Mouse (Mus musculus): ENCODE data around the gene U2surp. TPM values are rescaled to one million over a fixed set of nuclear protein-coding genes. Genes with fewer than 3 reads are reported as not detected.

The U2surp gene
- total RNA-seq (2022) = 10 to 100 TPM; 28.9 to 36.9 (median 35.8) TPM

DNA sequence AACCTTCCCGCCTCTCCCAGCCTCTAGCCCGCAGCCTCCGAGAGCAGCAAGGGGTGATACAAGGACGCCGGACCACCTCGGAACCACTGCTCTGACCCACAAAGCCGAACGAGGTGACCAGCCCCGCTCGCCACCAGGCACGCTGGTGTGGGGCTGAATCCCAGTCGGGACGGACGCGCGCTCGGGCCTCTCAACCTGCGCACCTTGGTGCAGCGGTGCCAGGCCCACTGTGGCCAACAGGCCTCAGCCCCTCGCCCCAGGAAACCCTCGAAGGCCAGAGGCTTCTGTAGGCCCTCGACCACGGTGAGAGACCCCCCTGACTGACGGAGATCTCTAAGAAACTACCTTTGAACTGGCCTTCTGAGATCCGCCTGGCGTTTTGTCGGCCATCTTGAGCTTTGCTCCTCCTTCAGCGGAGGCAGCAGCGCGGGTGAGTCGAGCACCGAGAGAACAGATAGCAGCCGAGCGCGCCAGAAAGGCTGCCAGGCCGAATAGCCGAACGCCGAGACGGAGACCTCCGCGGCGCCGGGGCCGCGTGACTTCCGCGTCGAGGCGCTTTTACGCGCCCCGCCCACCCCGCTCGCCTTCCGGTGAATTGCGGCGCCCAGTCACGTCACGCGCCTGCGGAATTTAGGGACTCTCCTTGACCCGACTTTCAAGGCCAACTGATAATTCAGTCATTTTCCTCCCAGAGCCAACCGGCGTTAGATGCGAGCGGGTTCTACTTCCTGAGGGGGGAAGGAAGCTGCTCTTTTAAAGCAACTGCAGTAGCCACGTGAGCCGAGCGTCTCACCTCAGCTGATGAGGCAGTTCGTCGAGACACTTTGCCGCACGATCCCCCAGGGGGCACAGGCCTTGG, at the start of gene U2surp:
Gene U2surp (minus strand): TSS at position 525 of the 859 bp plus-strand sequence.
- DNase-seq (ENCODE audit: low spot score) = peak; percentile 94

- no peak for DNase-seq (ENCODE audit: low spot score)
Measured at GRCm38 (mm10) chr9:95559936-95560735, 48.3 kb upstream of the U2surp start.

GRCm38 (mm10) chr9:95559059-95559935, 47.5 kb upstream of the U2surp start, which contains the start of gene Paqr9:
TSS of gene Paqr9 (plus strand) at chr9:95559657.
- DNase-seq (ENCODE audit: low spot score) = no peak

DNA sequence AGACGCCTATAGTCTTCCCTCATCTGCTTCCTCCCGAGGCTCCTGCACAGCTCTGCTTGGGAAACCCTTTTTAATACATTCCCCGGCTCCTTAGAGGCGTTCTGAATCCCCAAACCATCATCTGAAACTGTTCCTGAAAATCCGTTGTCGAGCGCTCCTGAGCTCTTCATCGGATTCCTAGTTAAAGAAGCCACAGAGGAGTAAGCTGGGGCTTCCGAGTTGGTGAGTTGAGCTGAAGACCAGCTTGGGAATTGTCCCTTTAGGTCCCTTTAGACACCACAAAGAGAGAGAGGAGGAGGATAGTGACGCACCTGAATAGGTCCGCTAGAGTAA, 46.9 kb upstream of the U2surp start:
- DNase-seq (ENCODE audit: low spot score) = no peak

- DNase-seq (ENCODE audit: low spot score) = no peak
Measured at GRCm38 (mm10) chr9:95557722-95558121, 45.9 kb upstream of the U2surp start.

DNA sequence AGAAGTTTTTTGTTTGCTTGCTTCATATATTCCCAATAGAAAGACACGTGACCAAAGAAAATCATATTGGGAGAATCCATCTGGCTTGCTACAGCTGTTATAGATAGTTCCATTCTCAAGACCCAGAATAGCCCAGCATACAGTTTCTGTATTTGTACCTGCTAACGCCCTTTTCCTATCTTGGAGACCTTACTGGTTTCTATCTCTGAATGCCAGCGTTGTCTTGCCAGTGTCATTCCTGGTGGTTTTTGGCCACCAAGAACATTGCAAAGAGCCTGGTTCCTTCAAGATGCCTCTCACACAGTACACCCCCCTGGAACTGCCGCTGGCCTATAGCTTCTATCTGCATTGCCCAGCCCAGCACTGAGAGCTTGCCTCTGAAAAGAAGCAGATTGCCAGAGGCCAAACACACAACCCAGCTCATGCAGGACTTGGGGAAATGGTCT, 44.3 kb upstream of the U2surp start:
- DNase-seq (ENCODE audit: low spot score) = no peak

GRCm38 (mm10) chr9:95555233-95555740, 43.5 kb upstream of the U2surp start:
- DNase-seq (ENCODE audit: low spot score) = no peak

DNA sequence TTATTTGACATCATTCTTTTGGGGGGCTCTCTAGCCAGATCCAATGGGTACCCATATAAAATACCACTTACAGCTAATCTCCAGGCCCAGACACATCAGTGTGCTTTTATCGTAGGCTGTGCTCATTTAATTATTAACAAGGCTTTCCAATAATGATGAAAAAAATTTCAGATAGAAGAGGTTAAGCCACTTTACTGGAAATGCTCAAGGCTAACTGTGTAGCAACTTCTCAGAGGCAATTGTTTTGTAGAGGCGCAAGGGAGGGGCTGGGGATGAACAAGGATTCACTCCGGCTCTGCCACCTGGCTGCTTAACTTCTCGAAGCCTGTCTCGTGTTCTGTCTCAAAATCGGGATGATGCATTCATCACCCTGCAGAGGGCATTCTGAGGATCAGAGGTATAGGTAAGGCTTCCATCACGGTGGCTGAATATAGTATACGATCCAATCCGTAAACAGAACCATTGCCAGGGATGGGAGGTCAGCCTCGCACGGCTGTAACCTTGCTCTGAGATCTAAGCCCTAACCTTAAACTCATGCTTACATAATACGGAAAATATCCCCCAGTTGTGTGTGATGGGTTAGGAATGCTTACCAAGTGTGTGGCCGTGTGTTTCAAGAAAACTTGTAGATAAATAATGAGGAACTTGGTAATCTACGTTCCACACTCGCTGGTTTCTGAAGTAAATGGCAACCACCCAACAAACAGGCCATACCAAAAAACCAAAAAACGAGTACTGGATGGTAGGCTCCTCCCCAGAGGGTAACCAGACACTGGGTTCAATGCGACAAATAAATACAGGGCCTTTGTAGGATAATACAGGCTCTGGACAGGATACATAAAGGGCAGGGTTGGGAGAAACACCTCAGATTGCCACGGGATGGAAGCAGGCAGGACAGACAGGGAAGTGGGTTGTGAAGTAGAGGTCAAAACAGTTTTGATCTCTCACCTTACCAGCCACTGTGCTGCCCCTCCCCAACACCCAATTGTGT, 42.7 kb upstream of the U2surp start:
- DNase-seq (ENCODE audit: low spot score) = no peak

DNA sequence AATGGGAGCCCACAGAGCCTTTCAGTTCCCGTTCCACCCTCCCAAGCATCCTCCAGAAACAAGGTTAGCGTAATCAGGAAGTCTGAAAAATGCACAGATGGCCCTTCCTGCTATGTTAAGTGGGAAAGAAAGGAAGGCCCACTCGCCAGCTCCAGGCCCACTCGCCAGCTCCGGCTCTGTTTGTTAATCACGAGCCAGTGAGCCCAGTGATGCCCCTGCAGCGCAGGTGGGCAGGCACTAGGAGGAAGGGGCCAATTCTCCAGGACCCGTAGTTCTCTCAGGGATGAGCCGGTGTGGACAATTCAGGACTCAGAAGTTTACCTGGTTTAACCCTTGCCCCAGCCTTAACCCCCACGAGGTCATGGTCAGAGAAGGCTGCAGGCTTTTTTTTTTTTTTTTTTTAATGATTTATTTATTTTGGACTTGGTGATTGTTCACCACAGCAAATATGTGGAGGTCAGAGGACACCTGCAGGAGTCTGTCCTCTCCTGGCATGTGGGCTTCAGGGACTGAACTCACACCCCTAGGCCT, 40.4 kb upstream of the U2surp start:
- no peak for DNase-seq (ENCODE audit: low spot score)

- peak; percentile 52 for DNase-seq (ENCODE audit: low spot score)
Measured at GRCm38 (mm10) chr9:95550856-95551774, 39.3 kb upstream of the U2surp start.

- DNase-seq (ENCODE audit: low spot score) = no peak
Measured at GRCm38 (mm10) chr9:95549626-95550411, 38.0 kb upstream of the U2surp start.

DNA sequence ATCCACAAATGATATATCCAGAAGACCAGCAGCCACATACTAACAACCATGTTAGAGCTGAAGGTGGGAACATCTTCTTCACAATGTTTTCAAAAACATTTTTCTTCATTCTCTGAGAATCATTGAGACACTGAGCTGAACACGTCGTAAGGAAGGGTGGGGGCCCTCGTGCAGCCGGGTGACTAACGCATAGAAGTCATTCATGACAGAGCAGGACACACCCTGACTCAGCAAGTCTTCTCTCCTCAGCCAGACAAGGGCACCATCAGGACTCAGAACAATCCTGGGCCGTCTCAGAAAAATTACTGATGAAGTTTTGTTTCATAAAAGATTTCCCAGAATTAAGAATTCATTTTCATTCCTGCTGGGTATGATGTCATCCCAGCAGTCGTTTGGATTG, 34.9 kb upstream of the U2surp start:
- DNase-seq (ENCODE audit: low spot score) = no peak

GRCm38 (mm10) chr9:95544598-95544997, 32.8 kb upstream of the U2surp start:
- no peak for DNase-seq (ENCODE audit: low spot score)

DNA sequence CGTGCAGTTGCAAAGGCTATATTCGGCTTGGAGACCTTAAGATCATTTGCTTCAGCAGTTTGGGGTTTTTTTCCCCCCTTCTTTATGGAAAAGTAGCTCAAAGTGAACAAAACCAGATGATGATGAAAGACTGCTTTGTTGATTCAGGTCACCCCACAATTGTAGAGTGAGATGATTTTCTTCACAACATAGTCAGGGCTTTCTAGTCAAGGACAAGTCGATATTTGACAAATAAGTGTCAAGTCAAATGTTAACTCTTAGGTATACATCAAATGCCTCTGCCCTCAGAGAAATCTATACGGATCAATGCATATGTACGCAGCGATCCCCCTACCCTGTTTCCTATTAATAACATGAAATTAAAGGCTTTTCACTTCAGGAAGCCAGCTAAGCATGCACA, 30.7 kb upstream of the U2surp start:
- DNase-seq (ENCODE audit: low spot score) = no peak

- DNase-seq (ENCODE audit: low spot score) = no peak
Measured at GRCm38 (mm10) chr9:95541650-95542432, 30.0 kb upstream of the U2surp start.

- no peak for DNase-seq (ENCODE audit: low spot score)
Measured at GRCm38 (mm10) chr9:95541208-95541607, 29.4 kb upstream of the U2surp start.

DNA sequence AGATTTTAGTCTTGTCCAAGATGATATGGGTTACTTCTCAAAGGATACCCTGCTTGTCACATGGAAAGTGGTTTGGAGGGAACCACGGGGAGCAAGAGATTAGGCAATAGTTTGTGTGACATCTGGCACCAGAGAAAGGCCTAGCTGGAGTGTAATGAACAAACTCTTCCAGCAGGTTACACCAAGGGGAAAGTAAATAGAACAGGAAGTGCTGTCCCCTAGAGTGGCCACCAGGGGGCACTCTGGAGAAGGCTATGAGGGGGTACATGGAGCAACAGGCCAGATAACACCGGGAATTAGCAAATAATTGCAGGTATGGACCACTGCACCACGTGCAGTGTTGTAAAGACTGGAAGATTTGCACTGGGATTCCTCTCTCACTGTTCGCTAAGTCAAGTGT, 28.7 kb upstream of the U2surp start:
- no peak for DNase-seq (ENCODE audit: low spot score)
